Mouse (Mus musculus): ENCODE results near the gene Actn4. TPM values are rescaled to one million over a fixed set of nuclear protein-coding genes. Genes with fewer than 3 reads are reported as not detected.

Actn4 gene
- total RNA-seq, 1 experiment, result 566 TPM

GRCm38 (mm10) chr7:28943451-28944180 is 18.5 kb downstream of the Actn4 start:
- H3K9me3 ChIP-seq (ENCODE audit: control insufficient read depth, insufficient read depth, low read depth, low read length), result no peaks in the 10 kb centered on the region
- no peak overlapping the region; the same call in 1 of the 2 replicates for H3K27ac ChIP-seq (ENCODE audit: insufficient read depth, low read depth, low read length, poor library complexity, severe bottlenecking)
- no peak overlapping the region for H3K9ac ChIP-seq (ENCODE audit: insufficient read depth, low read depth, low read length, poor library complexity, severe bottlenecking)
- H3K36me3 ChIP-seq (ENCODE audit: control insufficient read depth, insufficient read depth, low read length, poor library complexity, severe bottlenecking), result peaks cover 11% of the 10 kb centered on the region
- H3K4me3 ChIP-seq (ENCODE audit: insufficient read depth in 1 of 2, low read depth in 1 of 2, low read length in 2 of 2, poor library complexity in 1 of 2, severe bottlenecking in 1 of 2), result no peak overlapping the region
- TF ChIP-seq MAFK (IDR thresholded peaks at IDR 0.05; ENCODE audit: insufficient read depth, low read depth, low read length) (no peak), CHD2 (IDR thresholded peaks at IDR 0.05; ENCODE audit: low read depth, low read length) (no peak), HCFC1 (IDR thresholded peaks at IDR 0.05; ENCODE audit: borderline replicate concordance, insufficient read depth, low read length) (no peak), ZC3H11A (IDR thresholded peaks at IDR 0.05; ENCODE audit: borderline replicate concordance, low read depth, low read length) (no peak), ZNF384 (IDR thresholded peaks at IDR 0.05; ENCODE audit: low read depth, low read length) (no peak)
- DNase-seq (ENCODE audit: low read depth, low spot score), result no peak
- in situ Hi-C loops (cut with MboI; ENCODE audit: low sequenced_read_pairs in 2 of 2, unreplicated experiment in 2 of 2), result no loop called here
- H3K4me1 ChIP-seq (ENCODE audit: control insufficient read depth in 2 of 2, insufficient read depth in 2 of 2, low read length in 2 of 2, poor library complexity in 1 of 2), result peaks cover 38 to 54% of the 10 kb centered on the region in 2 experiments

- H3K9me3 ChIP-seq (ENCODE audit: control insufficient read depth, insufficient read depth, low read depth, low read length), result no peaks in the 10 kb centered on the region
- no peak for TF ChIP-seq CHD2 (IDR thresholded peaks at IDR 0.05; ENCODE audit: low read depth, low read length)
- no peak for TF ChIP-seq MAFK (IDR thresholded peaks at IDR 0.05; ENCODE audit: insufficient read depth, low read depth, low read length)
- no peak for TF ChIP-seq HCFC1 (IDR thresholded peaks at IDR 0.05; ENCODE audit: borderline replicate concordance, insufficient read depth, low read length)
- no peak for TF ChIP-seq ZNF384 (IDR thresholded peaks at IDR 0.05; ENCODE audit: low read depth, low read length)
- peaks cover 37 to 56% of the 10 kb centered on the region in 2 experiments for H3K4me1 ChIP-seq (ENCODE audit: control insufficient read depth in 2 of 2, insufficient read depth in 2 of 2, low read length in 2 of 2, poor library complexity in 1 of 2)
- peaks cover 16% of the 10 kb centered on the region for H3K36me3 ChIP-seq (ENCODE audit: control insufficient read depth, insufficient read depth, low read length, poor library complexity, severe bottlenecking)
- no peak overlapping the region for H3K9ac ChIP-seq (ENCODE audit: insufficient read depth, low read depth, low read length, poor library complexity, severe bottlenecking)
- H3K27ac ChIP-seq (ENCODE audit: insufficient read depth, low read depth, low read length, poor library complexity, severe bottlenecking), result peak overlapping the region; percentile 42; the same call in 1 of the 2 replicates
- in situ Hi-C loops (cut with MboI; ENCODE audit: low sequenced_read_pairs in 2 of 2, unreplicated experiment in 2 of 2), result no loop called here
- no peak overlapping the region for H3K4me3 ChIP-seq (ENCODE audit: insufficient read depth in 1 of 2, low read depth in 1 of 2, low read length in 2 of 2, poor library complexity in 1 of 2, severe bottlenecking in 1 of 2)
- no peak for DNase-seq (ENCODE audit: low read depth, low spot score)
These were observed 20.6 kb downstream of the Actn4 start for GRCm38 (mm10) chr7:28941542-28941941.

GRCm38 (mm10) chr7:28941129-28941528 is 21.0 kb downstream of the Actn4 start:
- H3K27ac ChIP-seq (ENCODE audit: insufficient read depth, low read depth, low read length, poor library complexity, severe bottlenecking), result peak overlapping the region; percentile 42; the same call in 1 of the 2 replicates
- no peak overlapping the region for H3K4me3 ChIP-seq (ENCODE audit: insufficient read depth in 1 of 2, low read depth in 1 of 2, low read length in 2 of 2, poor library complexity in 1 of 2, severe bottlenecking in 1 of 2)
- in situ Hi-C loops (cut with MboI; ENCODE audit: low sequenced_read_pairs in 2 of 2, unreplicated experiment in 2 of 2), result no loop called here
- H3K9ac ChIP-seq (ENCODE audit: insufficient read depth, low read depth, low read length, poor library complexity, severe bottlenecking), result no peak overlapping the region
- H3K36me3 ChIP-seq (ENCODE audit: control insufficient read depth, insufficient read depth, low read length, poor library complexity, severe bottlenecking), result peaks cover 16% of the 10 kb centered on the region
- no peak for TF ChIP-seq ZC3H11A (IDR thresholded peaks at IDR 0.05; ENCODE audit: borderline replicate concordance, low read depth, low read length)
- TF ChIP-seq ZNF384 (IDR thresholded peaks at IDR 0.05; ENCODE audit: low read depth, low read length), result no peak
- TF ChIP-seq HCFC1 (IDR thresholded peaks at IDR 0.05; ENCODE audit: borderline replicate concordance, insufficient read depth, low read length), result no peak
- no peak for TF ChIP-seq CHD2 (IDR thresholded peaks at IDR 0.05; ENCODE audit: low read depth, low read length)
- no peak for TF ChIP-seq MAFK (IDR thresholded peaks at IDR 0.05; ENCODE audit: insufficient read depth, low read depth, low read length)
- DNase-seq (ENCODE audit: low read depth, low spot score), result no peak
- H3K4me1 ChIP-seq (ENCODE audit: control insufficient read depth in 2 of 2, insufficient read depth in 2 of 2, low read length in 2 of 2, poor library complexity in 1 of 2), result peaks cover 33 to 55% of the 10 kb centered on the region in 2 experiments
- no peaks in the 10 kb centered on the region for H3K9me3 ChIP-seq (ENCODE audit: control insufficient read depth, insufficient read depth, low read depth, low read length)

GRCm38 (mm10) chr7:28939418-28940183 is 22.5 kb downstream of the Actn4 start:
- H3K4me1 ChIP-seq (ENCODE audit: control insufficient read depth in 2 of 2, insufficient read depth in 2 of 2, low read length in 2 of 2, poor library complexity in 1 of 2), result peaks cover 29 to 52% of the 10 kb centered on the region in 2 experiments

More at GRCm38 (mm10) chr7:28939418-28940183, 22.5 kb downstream of the Actn4 start:
- Histone ChIP-seq H3K9me3 (ENCODE audit: control insufficient read depth, insufficient read depth, low read depth, low read length) (no peaks in the 10 kb centered on the region), H3K9ac (ENCODE audit: insufficient read depth, low read depth, low read length, poor library complexity, severe bottlenecking) (no peak overlapping the region), H3K27ac (ENCODE audit: insufficient read depth, low read depth, low read length, poor library complexity, severe bottlenecking) (peak overlapping the region; percentile 67), H3K36me3 (ENCODE audit: control insufficient read depth, insufficient read depth, low read length, poor library complexity, severe bottlenecking) (peaks cover 22% of the 10 kb centered on the region), H3K4me3 (ENCODE audit: insufficient read depth in 1 of 2, low read depth in 1 of 2, low read length in 2 of 2, poor library complexity in 1 of 2, severe bottlenecking in 1 of 2) (no peak overlapping the region)
- DNase-seq (ENCODE audit: low read depth, low spot score), result no peak
- in situ Hi-C loops (cut with MboI; ENCODE audit: low sequenced_read_pairs in 2 of 2, unreplicated experiment in 2 of 2), result no loop called here
- TF ChIP-seq CHD2 (IDR thresholded peaks at IDR 0.05; ENCODE audit: low read depth, low read length) (no peak), HCFC1 (IDR thresholded peaks at IDR 0.05; ENCODE audit: borderline replicate concordance, insufficient read depth, low read length) (no peak), MAFK (IDR thresholded peaks at IDR 0.05; ENCODE audit: insufficient read depth, low read depth, low read length) (no peak), ZC3H11A (IDR thresholded peaks at IDR 0.05; ENCODE audit: borderline replicate concordance, low read depth, low read length) (no peak), ZNF384 (IDR thresholded peaks at IDR 0.05; ENCODE audit: low read depth, low read length) (no peak)
